Mouse (Mus musculus) embryonic facial prominence, embryonic 11.5 days (tissue): Measurements from ENCODE around the gene Adamtsl5. TPM values are rescaled to one million over a fixed set of nuclear protein-coding genes. Genes with fewer than 3 reads are reported as not detected.
A peak's percentile ranks its signal among the peaks of the same experiment; 100 is the strongest.
"Not testable (repeated sequence)": the region's sequence is repeated elsewhere in the genome, so short reads cannot be mapped to it uniquely, and the experiment has no call there.

Source experiments
- ATAC-seq: fragments of 200-750 bp; cut with Nextera tagmentation; replicated peaks from 2 replicates; pipeline ENCODE4 v1.8.0; 2017; ENCODE audit warnings: low read depth; ENCODE audit not compliant: insufficient number of reproducible peaks, low FRiP score, low TSS enrichment
- DNase-seq: peaks from one replicate; pipeline ENCODE4 v3.0.0-alpha.2; 2015; ENCODE audit warnings: low spot score
- H3K27ac ChIP-seq: fragments of 300-500 bp; sonication (generic); replicated peaks from 2 replicates; pipeline ENCODE4 v1.5.1; 2014; ENCODE audit warnings: mild to moderate bottlenecking, low read depth, low read length, control low read depth
- H3K27me3 ChIP-seq: fragments of 300-500 bp; sonication (generic); 2 replicates; pipeline ENCODE4 v1.6.1; 2014; ENCODE audit warnings: mild to moderate bottlenecking, low read length, moderate library complexity, mixed read lengths; ENCODE audit not compliant: control insufficient read depth, insufficient read depth
- H3K36me3 ChIP-seq: fragments of 300-500 bp; sonication (generic); replicated peaks from 2 replicates; pipeline ENCODE4 v1.6.1; 2014; ENCODE audit warnings: low read depth, mild to moderate bottlenecking, low read length, moderate library complexity, mixed read lengths; ENCODE audit not compliant: control insufficient read depth, insufficient read depth
- H3K4me1 ChIP-seq: fragments of 300-500 bp; sonication (generic); 2 replicates; pipeline ENCODE4 v1.6.1; 2014; ENCODE audit warnings: low read length, mixed read lengths; ENCODE audit not compliant: control insufficient read depth, insufficient read depth
- H3K4me2 ChIP-seq: fragments of 300-500 bp; sonication (generic); 2 replicates; pipeline ENCODE4 v1.6.1; 2014; ENCODE audit warnings: low read depth, mild to moderate bottlenecking, control low read depth, low read length, moderate library complexity
- H3K4me3 ChIP-seq: fragments of 300-500 bp; sonication (generic); 2 replicates; pipeline ENCODE4 v1.5.1; 2014; ENCODE audit warnings: low read depth, low read length, control low read depth
- H3K9ac ChIP-seq: fragments of 300-500 bp; sonication (generic); replicated peaks from 2 replicates; pipeline ENCODE4 v1.6.1; 2014; ENCODE audit warnings: mild to moderate bottlenecking, control low read depth, low read length
- H3K9me3 ChIP-seq: fragments of 300-500 bp; sonication (generic); replicated peaks from 2 replicates; pipeline ENCODE4 v1.6.1; 2016; ENCODE audit warnings: mild to moderate bottlenecking, low read length, inconsistent platforms, mixed read lengths; ENCODE audit not compliant: control insufficient read depth
- WGBS: fragments of 180-500 bp; shearing (Covaris S2); extraction: QIAGEN DNeasy Blood & Tissue Kit; methylation state at CpG from one replicate; pipeline ENCODE4 v1.1.7; 2014; 5-methylcytosine and 5-hydroxymethylcytosine counted together
- polyA plus RNA-seq: library from polyadenylated mRNA; unstranded; fragments of >200 nt; fragmentation: Nextera tagmentation; extraction: Ambion mirVana; gene quantifications from 2 replicates; pipeline ENCODE4 v1.2.1, GENCODE M21; 2014

Gene Adamtsl5
- polyA plus RNA-seq, 1 experiment from 2014 or later, result 0.14 TPM

DNA sequence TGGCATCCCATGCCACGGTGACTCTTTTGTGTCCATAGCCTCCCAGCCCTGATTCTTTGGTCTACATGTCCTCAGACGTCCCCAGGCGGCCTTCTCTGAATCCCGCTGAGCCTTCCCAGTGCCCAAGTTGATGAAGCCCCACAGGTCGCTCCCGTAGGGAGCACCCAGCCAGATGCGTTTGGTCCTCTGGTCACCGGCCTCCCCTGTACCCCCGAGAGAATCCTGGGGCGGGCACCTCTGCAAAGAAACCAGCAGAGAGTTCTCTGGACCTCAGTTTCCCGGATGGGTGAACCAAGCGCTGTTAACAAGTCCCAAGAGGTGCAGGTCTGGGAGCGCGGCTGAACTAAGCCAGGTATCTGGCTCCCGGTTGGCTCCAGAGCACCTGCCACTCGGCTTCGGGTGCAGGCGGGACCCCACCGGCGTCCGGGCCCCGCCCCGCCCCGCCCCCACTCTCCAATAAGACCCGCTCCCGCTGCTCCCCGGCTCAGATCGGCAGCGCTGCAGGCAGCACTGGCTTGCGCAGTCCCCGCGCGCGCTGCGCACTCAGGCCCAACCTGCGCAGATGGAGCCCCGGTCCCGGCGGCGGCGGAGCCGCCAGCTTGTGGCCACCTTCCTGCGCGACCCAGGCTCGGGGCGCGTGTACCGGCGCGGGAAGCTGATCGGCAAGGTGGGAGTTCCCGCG lies 7.9 kb upstream of the Adamtsl5 start, which contains the start of gene Plk5:
Gene Plk5 (plus strand): TSS at position 459 of the 682 bp plus-strand sequence.
- ATAC-seq, result no peak
- H3K9me3 ChIP-seq, result no peaks in the 10 kb centered on the region; the same call in 1 of the 2 replicates
- WGBS, result 1% methylated on average over 50 of the region's 53 CpGs
- H3K4me1 ChIP-seq, result peaks cover 7% of the 10 kb centered on the region
- H3K4me2 ChIP-seq, result peak within 1 kb of the TSS; percentile 57
- H3K36me3 ChIP-seq, result no peaks in the 10 kb centered on the region
- peaks cover 63% of the 10 kb centered on the region for H3K27me3 ChIP-seq
- H3K27ac ChIP-seq, result no peak within 1 kb of the TSS
- H3K4me3 ChIP-seq, result peak within 1 kb of the TSS; percentile 30
- no peak for DNase-seq
- peak within 1 kb of the TSS; percentile 25; the same call in 1 of the 2 replicates for H3K9ac ChIP-seq

DNA sequence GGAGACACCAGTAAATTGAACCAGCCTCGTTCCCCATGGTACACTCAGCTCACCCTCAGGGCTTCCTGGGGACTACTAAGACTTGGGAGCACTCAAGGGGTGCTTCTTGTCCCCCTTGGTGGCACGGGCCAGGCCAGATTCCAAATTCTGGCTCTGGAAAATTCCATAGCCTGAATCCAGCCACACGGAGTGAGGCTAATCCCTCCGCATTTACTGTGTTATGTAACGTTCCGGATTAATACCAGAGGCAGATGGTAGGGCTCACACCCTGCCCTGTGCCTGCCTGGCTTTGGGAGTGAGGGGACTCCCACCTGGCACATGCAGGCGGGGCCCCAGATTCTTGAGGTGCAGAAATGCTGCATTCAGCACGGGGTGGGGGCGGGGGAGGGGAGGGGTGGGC lies 7.2 kb upstream of the Adamtsl5 start:
- Histone ChIP-seq H3K4me1 (peaks cover 7% of the 10 kb centered on the region), H3K9ac (no peak overlapping the region), H3K4me3 (no peak overlapping the region), H3K4me2 (no peak overlapping the region), H3K36me3 (no peaks in the 10 kb centered on the region), H3K27me3 (peaks cover 68% of the 10 kb centered on the region), H3K27ac (no peak overlapping the region), H3K9me3 (no peaks in the 10 kb centered on the region; the same call in 1 of the 2 replicates)
- ATAC-seq, result no peak
- 8% methylated on average over 9 of the region's 9 CpGs for WGBS
- DNase-seq, result no peak

DNA sequence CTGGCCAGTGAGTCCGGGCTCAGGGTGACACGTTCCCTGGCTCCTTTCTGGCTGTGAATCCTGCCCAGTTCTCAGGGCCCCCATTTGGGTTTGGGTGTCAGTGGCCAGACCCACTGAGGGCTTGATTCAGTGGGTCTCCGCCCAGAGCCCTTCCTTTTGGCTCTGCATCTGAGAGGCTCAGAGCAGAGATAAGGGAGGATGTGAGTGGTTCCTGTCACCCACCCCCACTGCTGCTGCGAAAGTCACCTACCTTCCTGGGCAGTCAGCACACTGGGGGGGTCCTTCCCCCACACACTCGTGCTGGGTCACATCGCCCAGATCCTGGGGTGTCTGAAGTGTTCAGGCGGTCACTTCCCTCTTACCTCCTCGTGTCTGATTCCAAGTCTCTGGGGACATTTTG lies 4.5 kb upstream of the Adamtsl5 start:
- Histone ChIP-seq H3K9me3 (no peaks in the 10 kb centered on the region), H3K36me3 (no peaks in the 10 kb centered on the region), H3K9ac (no peak overlapping the region), H3K4me3 (no peak overlapping the region), H3K27me3 (peaks cover 76% of the 10 kb centered on the region), H3K27ac (no peak overlapping the region), H3K4me2 (no peak overlapping the region), H3K4me1 (peaks cover 12% of the 10 kb centered on the region)
- DNase-seq, result no peak
- WGBS, result 60% methylated on average over 8 of the region's 8 CpGs
- ATAC-seq, result no peak

DNA sequence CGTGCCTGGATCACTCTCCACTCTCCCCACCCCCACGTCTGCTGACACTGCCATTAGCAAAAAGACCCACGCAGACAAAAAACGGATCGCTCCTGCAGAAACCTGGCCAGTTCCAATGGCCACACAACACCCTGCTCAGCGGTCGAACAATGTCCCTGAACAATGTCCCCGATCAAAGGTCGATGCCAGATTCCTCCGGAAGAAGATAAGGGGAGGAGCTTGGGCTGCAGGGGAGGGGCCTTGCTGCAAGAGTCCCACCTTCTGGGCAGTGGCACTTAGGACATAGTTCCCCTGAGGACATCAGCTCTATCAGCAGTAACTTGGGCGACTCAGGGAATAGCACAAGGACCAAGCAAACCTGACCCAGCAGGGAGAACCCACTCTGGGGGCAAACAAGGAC lies 3.7 kb upstream of the Adamtsl5 start:
- H3K4me2 ChIP-seq, result no peak overlapping the region
- no peak for ATAC-seq
- 23% methylated on average over 11 of the region's 11 CpGs for WGBS

DNA sequence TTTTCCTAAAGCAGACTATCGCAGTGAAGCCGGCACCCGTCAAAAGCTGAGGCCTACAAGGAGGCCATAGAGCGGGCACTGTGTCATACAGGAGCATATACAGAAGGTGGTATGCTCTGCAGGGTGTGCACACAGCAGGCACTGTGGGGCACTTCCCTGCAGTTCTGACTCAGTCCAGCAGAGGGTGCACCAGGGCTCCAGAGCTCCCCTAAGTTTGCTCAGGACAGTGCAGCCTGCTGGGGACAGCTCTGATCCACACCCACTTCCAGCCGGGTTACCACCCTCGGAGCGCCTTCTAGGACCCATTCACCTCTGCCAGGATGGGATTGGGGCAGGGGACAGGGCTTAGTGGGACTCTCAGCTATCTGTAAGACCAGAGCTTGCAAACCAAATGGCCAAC lies 2.1 kb upstream of the Adamtsl5 start:
- Histone ChIP-seq H3K4me1 (peaks cover 6% of the 10 kb centered on the region), H3K27ac (no peak overlapping the region), H3K9me3 (no peaks in the 10 kb centered on the region), H3K9ac (no peak overlapping the region), H3K27me3 (peaks cover 70% of the 10 kb centered on the region), H3K4me2 (no peak overlapping the region), H3K36me3 (no peaks in the 10 kb centered on the region), H3K4me3 (no peak overlapping the region)
- 5% methylated on average over 7 of the region's 7 CpGs for WGBS
- DNase-seq (peak; percentile 91), ATAC-seq (peak; percentile 61)

More for the DNA sequence above, 3.7 kb upstream of the Adamtsl5 start:
- DNase-seq, result no peak
- H3K27ac ChIP-seq, result no peak overlapping the region
- H3K36me3 ChIP-seq, result no peaks in the 10 kb centered on the region
- peaks cover 76% of the 10 kb centered on the region for H3K27me3 ChIP-seq
- H3K9me3 ChIP-seq, result no peaks in the 10 kb centered on the region
- H3K4me3 ChIP-seq, result no peak overlapping the region
- H3K9ac ChIP-seq, result no peak overlapping the region
- H3K4me1 ChIP-seq, result peaks cover 12% of the 10 kb centered on the region

DNA sequence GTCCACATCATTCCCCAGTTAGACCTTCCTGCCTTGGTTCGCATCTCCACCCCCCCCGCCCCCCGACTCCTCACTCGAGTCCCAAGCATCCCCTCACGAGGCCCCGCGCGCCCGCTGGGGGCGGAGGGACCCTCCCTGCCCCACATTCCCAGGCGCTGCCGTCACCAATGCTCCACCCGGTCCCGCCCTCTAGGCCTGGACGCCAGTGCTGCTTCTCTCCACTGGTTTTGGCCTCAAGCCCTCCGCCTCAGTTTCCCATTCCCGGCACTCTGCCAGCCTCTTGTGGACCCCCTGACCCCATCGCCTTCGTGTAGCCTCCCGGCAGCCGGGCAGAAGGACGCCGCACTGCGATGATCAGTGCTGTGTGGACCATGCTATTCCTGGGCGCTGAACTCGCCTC lies 769 bp upstream of the Adamtsl5 start:
- Histone ChIP-seq H3K36me3 (no peaks in the 10 kb centered on the region), H3K9me3 (no peaks in the 10 kb centered on the region), H3K4me3 (no peak overlapping the region), H3K9ac (no peak overlapping the region), H3K27ac (no peak overlapping the region), H3K4me2 (peak overlapping the region; percentile 4; the same call in 1 of the 2 replicates), H3K27me3 (peaks cover 74% of the 10 kb centered on the region), H3K4me1 (peaks cover 6% of the 10 kb centered on the region)
- DNase-seq (no peak), ATAC-seq (no peak)
- WGBS, result 16% methylated on average over 24 of the region's 26 CpGs

DNA sequence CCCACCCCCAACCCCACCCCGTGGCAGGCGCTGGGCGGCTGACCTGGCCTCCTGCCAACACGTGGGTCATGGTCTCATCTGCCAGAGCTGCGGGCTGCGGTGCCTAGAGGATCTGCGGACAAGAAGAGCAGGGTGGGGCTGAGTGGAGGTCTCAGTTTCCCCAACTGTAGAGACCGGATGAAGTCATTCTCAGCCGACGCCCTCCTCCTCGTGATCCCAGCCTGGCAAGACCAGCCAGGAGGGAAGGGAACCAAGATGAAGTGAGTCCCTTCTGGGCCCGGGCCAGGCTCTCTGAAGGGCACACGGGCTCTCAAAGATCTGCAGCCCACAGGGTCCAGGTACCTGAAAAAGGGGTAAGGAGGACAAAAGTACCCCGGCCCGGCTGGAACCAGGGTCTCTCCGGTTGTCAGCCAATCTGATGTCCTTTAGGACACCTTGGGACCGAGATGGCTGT lies 671 bp downstream of the Adamtsl5 start:
- Histone ChIP-seq H3K4me3 (no peak overlapping the region), H3K27me3 (peaks cover 83% of the 10 kb centered on the region), H3K4me2 (no peak overlapping the region), H3K27ac (no peak overlapping the region), H3K9me3 (no peaks in the 10 kb centered on the region), H3K4me1 (peaks cover 6% of the 10 kb centered on the region), H3K36me3 (no peaks in the 10 kb centered on the region), H3K9ac (no peak overlapping the region)
- WGBS, result 13% methylated on average over 17 of the region's 17 CpGs
- ATAC-seq (no peak), DNase-seq (no peak)

DNA sequence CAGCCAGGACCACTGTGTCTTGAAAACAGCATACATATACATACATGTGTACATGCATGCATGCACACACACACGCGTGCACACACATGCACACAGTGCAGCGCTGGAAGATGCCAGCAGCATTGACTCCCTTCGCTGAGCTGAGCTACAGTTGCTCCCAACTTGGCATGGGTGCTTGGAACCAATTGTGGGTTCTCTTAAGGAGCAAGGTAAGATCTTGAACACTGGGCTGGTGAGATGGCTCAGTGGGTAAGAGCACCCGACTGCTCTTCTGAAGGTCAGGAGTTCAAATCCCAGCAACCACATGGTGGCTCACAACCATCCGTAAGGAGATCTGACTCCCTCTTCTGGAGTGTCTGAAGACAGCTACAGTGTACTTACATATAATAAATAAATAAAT lies 2.3 kb downstream of the Adamtsl5 start:
- not testable (repeated sequence) for ATAC-seq, H3K4me1 ChIP-seq, DNase-seq, H3K36me3 ChIP-seq, H3K9me3 ChIP-seq, H3K4me2 ChIP-seq, H3K4me3 ChIP-seq, H3K9ac ChIP-seq, H3K27ac ChIP-seq
- WGBS, result 72% methylated on average over 5 of the region's 6 CpGs
- peaks cover 89% of the 10 kb centered on the region for H3K27me3 ChIP-seq
